Mouse (Mus musculus): Measurements from ENCODE around the gene Trim8.

DNA sequence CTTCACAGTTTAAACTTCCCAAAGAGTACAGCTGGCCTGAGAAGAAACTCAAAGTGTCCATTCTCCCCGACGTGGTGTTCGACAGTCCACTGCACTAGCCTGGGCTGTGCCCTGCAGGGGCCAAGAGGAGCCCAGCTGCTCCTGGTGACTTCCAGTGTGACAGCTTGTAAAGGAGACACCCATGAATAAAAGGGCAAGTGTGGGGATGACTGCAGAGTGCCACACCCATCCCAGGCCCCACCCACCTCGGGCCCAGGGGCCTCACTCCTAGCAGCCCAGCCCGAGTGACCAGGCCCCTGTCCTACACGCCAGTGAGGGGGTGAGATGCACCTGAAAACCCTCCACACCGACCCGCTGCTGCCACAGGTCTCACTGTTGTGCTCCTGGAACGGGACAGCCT lies 15.7 kb upstream of the Trim8 start:
- TF ChIP-seq EP300 (IDR thresholded peaks at IDR 0.05), result no peak
- TF ChIP-seq CTCF (IDR thresholded peaks at IDR 0.05), result no peak

All from lung, postnatal 0 days (tissue).